Mouse (Mus musculus) frontal cortex, postnatal 25 days (tissue): Measurements from ENCODE around the gene Tmbim4.
A peak's percentile ranks its signal among the peaks of the same experiment; 100 is the strongest.

Source experiments
- DNase-seq, 2 experiments: peaks; one replicate each; pipeline ENCODE4 v3.0.0; 2022; ENCODE audit warnings: low spot score in 2 of 2

Gene Tmbim4

GRCm38 (mm10) chr10:120245681-120246080 is 44.3 kb downstream of the Tmbim4 start:
- DNase-seq = no peak

- peak in 1 of 2 experiments; percentile 11 for DNase-seq
Measured at GRCm38 (mm10) chr10:120246994-120247750, 45.8 kb downstream of the Tmbim4 start.

DNA sequence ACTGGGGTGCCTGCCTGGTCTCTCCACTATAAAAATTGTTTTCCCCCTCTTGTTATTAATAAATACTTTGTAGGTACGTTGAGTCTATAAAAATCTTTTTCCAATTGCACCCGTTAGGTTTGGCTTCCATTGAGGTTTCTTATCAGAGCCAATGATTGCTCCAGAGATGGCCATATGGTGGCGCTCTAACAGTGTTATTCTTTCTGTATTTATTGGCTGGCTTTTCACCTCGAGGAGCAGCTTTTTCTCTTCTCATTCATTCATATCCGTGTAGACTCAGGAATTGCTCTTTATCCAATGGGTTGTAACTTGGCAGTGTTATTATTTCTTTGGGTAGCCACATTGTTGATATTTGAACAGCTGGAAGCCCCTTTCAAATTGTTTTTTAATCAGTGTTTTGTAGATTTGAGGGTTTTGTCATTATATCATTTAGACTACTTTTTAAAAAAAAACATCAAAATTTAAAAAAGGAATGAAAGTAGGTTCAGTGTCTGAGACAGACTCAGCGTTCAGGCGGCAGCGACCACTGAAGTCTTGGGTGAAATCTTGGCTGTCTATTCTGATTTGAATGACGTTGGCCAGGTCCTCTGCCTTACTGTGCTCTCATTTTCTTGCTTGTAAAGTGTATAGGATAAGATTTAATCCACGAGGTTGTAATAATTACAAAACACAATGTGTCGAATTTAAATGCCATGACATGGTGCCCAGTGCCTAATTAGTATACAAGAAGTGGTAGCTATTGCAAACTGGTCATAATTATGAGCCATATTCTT is 49.7 kb downstream of the Tmbim4 start:
- DNase-seq = no peak

GRCm38 (mm10) chr10:120251791-120252190 is 50.4 kb downstream of the Tmbim4 start:
- DNase-seq = no peak

DNA sequence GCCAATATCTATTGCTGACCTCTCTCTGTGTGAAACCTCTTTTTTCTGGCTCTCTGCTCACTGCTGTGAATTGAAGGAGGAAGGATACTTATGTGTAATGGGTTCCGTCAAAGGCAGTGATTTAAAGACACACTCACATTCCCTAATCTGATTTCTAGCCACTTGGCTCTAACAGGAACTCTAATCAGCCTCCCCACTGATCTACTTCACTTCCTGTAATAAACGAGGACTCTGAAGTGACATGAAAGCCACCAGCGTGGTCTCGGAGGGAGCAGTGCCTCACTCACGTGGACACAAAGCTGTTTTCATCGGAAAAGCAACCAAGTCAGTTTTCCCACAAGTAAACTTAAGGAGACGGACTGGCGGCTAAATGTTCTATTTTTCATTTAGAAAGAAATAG is 51.4 kb downstream of the Tmbim4 start:
- no peak for DNase-seq

- DNase-seq = peak; percentile 38 to 47
Measured at GRCm38 (mm10) chr10:120257231-120257630, 55.8 kb downstream of the Tmbim4 start.

DNA sequence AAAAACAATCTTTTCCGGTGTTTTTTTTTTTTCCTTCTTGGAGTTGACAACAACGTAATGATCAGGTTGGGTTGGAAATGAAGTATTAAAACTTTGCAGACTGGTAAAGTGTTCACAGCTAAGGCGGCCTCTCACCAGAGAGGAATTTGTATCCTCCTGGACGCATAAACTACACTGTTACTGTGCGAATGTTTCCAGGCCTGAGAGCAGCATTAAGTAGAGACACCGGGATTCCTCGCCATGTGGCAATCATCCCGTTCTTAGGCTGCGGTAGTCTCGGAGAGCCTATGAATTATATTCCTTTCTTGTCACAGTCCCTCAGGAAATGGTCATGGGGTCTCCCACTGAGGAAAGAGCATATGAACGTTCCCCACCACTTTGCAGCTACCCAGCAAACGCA is 66.4 kb downstream of the Tmbim4 start:
- no peak for DNase-seq

DNA sequence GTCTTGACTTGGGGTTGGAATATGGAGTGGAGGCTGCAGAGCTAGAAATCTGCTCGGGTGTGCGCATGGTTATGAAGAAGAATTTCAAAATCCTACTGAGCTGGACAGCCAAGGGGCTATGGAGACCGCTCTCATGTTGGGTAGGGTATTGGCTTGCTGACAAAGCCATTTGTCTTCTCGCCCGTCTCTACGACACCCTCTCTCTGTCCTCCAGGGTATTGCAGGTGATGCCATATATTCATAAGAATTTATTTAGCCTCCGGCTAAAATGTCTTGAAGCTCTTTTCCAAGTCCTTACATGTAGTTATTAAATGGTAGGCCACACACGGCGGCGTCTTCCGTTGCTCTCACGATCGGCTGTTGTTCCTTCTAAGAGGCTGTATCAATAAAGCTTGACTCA is 68.6 kb downstream of the Tmbim4 start:
- DNase-seq = no peak

DNA sequence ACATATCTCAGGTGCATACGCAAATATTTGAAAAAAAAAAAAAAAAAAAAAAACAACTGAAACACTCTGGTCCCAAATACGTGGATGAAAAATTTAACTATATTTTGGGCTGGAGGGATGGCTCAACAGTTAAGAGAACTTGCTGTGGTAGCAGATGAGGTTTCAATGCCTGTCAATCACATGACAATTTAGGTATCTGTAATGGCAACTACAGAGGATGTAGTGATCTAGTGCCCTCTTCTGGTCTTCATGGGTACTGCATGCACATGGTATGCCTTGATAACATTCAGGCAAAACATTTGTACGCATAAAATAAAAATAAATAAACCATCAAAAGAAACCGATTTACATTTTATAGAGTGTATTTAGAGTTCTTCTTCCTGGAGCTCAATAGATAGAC is 69.4 kb downstream of the Tmbim4 start:
- no peak for DNase-seq

DNA sequence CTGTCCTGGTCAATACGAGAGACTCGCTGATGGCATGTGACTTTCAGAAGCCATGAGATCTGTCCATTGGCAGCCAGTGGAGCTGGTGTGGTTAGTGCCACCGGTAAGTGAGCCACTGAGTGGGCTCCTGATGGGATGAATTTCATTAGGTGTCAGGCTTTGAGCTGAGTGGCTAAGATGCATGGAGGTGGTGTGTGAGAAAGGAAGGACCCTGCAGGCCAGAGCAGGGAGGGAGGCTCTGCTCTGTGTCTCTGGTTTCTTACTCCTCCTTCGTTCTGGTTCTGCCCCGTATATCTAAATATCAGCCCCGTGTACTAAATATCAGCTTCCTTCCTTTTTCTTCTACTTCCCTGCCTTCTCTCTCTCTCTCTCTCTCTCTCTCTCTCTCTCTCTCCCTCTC is 69.9 kb downstream of the Tmbim4 start:
- DNase-seq = no peak

GRCm38 (mm10) chr10:120271879-120272269 is 70.5 kb downstream of the Tmbim4 start:
- no peak for DNase-seq

GRCm38 (mm10) chr10:120272270-120272883 is 71.0 kb downstream of the Tmbim4 start:
- DNase-seq = no peak

DNA sequence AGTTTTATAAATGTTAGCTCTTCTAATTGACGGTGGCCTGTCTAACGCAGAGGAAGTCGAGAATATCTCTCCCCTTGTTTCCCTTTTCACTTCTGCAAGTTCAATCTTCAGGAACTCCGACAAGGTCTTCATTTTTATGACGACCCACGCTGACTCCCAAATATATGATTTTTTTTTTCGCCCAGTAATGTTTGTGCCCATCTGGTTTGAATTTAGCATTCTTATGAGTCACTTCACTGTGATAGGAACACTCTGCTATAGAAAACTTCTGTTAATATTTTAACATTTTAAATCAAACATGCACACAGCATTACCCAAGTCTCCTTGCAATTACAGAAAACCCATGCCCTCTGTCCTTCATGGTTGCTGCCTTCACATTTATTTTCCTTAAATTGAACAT is 71.9 kb downstream of the Tmbim4 start:
- no peak for DNase-seq
